Mouse (Mus musculus) left cerebral cortex, adult 18-20 months (tissue): ENCODE results near the gene Vmn1r142. TPM values are rescaled to one million over a fixed set of nuclear protein-coding genes. Genes with fewer than 3 reads are reported as not detected.
"Not testable (repeated sequence)": the region's sequence is repeated elsewhere in the genome, so short reads cannot be mapped to it uniquely, and the experiment has no call there.

Source experiments
- DNase-seq, 2 experiments: peaks; one replicate each; pipeline ENCODE4 v3.0.0; 2021 to 2022; ENCODE audit warnings: low spot score in 2 of 2, mixed read lengths in 1 of 2
- long read RNA-seq, 2 experiments: library from polyadenylated mRNA; stranded (forward); transcript quantifications; one replicate each; pipeline ENCODE4 v2.0.0; 2021
- total RNA-seq, 2 experiments: library from RNA; stranded (reverse); gene quantifications; 2 replicates each; pipeline ENCODE4 v1.2.3; 2021

Vmn1r142 gene
- not detected for total RNA-seq
- long read RNA-seq, experiment 1, result 0 reads
- long read RNA-seq, experiment 2, result 0 reads

DNA sequence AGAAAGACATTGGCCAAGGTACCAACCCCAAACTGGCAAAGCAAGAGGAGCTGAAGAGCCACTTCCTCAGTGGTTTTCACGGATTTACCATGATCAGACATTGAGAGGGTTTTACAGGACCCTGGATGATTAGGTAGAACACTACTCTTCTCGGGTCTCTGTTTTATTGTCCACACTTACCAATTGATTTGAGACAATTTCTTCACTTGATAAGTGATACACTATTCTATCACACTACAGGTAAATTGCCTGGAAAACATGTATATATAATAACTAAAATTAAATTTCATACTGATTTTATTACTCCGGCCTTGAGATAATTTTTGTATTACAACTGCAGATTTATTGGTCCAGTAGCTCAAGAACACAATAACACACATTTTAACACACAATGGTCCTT lies at the start of gene Vmn1r142:
TSS of gene Vmn1r142 (minus strand) at position 101 of the 400 bp plus-strand sequence.
- not testable (repeated sequence) for DNase-seq

DNA sequence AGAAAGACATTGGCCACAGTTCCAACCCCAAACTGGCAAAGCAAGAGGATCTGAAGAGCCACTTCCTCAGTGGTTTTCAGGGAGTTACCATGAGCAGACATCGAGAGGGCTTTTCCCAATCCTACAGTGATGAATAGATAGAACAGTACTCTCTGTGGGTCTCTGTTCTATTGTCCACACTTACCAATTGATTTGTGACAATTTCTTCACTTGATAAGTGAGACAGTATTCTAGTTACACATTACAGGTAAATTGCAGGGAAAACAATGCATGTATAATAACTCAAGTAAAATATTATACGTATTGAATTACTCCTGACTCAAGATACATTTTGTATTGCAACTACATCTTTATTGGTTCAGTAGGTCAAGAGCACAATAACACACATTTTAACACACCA lies 37.3 kb upstream of the Vmn1r142 start, which contains the start of gene Gm8653:
TSS of gene Gm8653 (minus strand) at position 101 of the 400 bp plus-strand sequence.
- not testable (repeated sequence) for DNase-seq

DNA sequence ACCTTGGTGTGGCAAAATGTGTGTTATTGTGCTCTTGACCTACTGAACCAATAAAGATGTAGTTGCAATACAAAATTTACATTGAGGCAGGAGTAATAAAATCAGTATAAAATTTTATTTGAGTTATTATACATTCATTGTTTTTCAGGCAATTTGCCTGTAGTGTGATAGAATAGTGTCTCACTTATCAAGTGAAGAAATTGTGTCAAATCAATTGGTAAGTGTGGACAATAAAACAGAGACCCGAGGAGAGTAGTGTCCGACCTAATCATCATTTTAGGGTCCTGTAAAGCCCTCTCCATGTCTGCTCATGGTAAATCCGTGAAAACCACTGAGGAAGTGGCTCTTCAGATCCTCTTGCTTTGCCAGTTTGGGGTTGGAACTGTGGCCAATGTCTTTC lies 25.2 kb upstream of the Vmn1r142 start, which contains the start of gene Vmn1r143:
TSS of gene Vmn1r143 (plus strand) at position 301 of the 400 bp plus-strand sequence.
- DNase-seq, result not testable (repeated sequence)

DNA sequence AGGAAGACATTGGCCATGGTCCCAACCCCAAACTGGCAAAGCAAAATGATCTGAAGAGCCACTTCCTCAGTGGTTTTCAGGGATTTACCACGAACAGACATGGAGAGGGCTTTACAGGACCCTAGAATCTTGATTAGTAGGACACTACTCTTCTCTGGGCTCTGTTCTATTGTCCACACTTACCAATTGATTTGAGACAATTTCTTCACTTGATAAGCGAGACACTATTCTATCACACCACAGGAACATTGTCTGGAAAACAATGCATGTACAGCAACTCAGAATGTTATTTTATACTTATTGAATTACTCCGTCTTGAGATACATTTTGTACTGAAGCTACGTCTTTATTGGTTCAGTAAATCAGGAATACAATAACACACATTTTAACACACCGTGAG lies 29.2 kb downstream of the Vmn1r142 start, which contains the start of gene Gm10666:
TSS of gene Gm10666 (minus strand) at position 101 of the 400 bp plus-strand sequence.
- DNase-seq, result not testable (repeated sequence)

DNA sequence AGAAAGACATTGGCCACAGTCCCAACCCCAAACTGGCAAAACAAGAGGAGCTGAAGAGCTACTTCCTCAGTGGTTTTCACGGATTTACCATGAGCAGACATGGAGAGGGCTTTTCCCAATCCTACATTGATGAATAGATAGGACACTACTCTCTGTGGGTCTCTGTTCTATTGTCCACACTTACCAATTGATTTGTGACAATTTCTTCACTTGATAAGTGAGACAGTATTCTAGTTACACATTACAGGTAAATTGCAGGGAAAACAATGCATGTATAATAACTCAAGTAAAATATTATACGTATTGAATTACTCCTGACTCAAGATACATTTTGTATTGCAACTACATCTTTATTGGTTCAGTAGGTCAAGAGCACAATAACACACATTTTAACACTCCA lies 45.7 kb downstream of the Vmn1r142 start, which contains the start of gene Gm16451:
TSS of gene Gm16451 (minus strand) at position 101 of the 400 bp plus-strand sequence.
- not testable (repeated sequence) for DNase-seq

Other genes starting within 250 kb of the Vmn1r142 start
- not detected for gene Gm5891, start 242.7 kb downstream of the Vmn1r142 start, total RNA-seq
- gene Vmn1r137, start 169.4 kb downstream of the Vmn1r142 start, total RNA-seq, result not detected
- gene Vmn1r138, start 135.1 kb downstream of the Vmn1r142 start, total RNA-seq, result not detected
- gene Gm6176, start 107.7 kb downstream of the Vmn1r142 start, total RNA-seq, result not detected
- gene Vmn1r139, start 95.0 kb downstream of the Vmn1r142 start, total RNA-seq, result not detected
- not detected for gene Gm16451, start 45.8 kb downstream of the Vmn1r142 start, total RNA-seq
- gene Gm10666, start 29.3 kb downstream of the Vmn1r142 start, total RNA-seq, result not detected
- gene Vmn1r143, start 25.3 kb upstream of the Vmn1r142 start, total RNA-seq, result not detected
- gene Gm8653, start 37.2 kb upstream of the Vmn1r142 start, total RNA-seq, result not detected
- not detected for gene Gm8453, start 65.4 kb upstream of the Vmn1r142 start, total RNA-seq
- not detected for gene Gm4187, start 165.7 kb upstream of the Vmn1r142 start, total RNA-seq
- gene Gm8660, start 207.0 kb upstream of the Vmn1r142 start, total RNA-seq, result not detected
- gene Vmn1r148, start 249.5 kb upstream of the Vmn1r142 start, total RNA-seq, result not detected